Mouse (Mus musculus) B cell, adult 62 days (primary cell): Measurements from ENCODE around the gene Krt9. TPM values are rescaled to one million over a fixed set of nuclear protein-coding genes. Genes with fewer than 3 reads are reported as not detected.

Experiments
- total RNA-seq: library from RNA; stranded (reverse); gene quantifications from 4 replicates; pipeline ENCODE4 v1.2.4, GENCODE M21; 2023

The Krt9 gene
- total RNA-seq: not detected in 4 replicates

DNA sequence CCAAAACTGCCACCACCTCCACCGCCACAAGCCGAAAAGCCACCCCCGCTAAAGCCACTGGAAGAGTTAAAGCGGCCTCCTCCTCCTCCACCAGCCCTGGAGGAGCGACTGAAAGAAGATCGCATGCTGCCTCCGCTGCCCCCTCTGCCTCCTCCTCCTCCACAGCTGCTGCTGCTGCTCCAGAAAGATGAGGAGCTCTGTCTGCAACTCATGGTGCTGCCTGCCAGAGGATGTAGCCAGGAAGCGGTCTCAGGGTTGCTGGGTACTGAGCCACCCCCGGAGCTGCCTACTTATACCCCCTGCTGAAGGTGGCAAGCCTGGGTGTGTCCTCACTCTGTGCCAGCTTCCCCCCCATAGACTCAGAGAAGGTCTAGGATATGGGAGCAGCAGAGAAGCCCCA, at the start of gene Krt9:
TSS of gene Krt9 (minus strand) at position 255 of the 400 bp plus-strand sequence.

DNA sequence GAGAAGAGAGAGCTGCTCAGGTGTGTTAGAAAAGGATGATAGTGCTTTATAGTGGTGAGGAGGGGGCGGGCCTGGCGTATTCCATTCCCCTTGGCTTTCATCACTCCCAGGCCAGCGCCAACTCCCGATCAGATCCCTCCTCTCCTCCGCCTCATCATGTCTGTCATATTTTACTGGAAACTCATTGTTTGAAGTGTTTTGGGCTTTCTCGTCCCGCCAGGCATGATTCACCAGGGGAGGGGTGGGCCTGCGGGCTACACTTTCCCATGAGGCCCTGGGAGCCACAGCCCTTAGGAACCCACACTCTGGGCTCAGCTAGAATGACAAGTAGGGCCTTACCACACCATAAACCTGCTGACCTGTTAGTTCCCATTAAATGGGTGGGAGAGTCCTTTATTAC, 14.5 kb upstream of the Krt9 start, which contains the start of gene Krt14:
TSS of gene Krt14 (minus strand) at position 51 of the 400 bp plus-strand sequence.

GRCm38 (mm10) chr11:100148615-100149330, 44.3 kb downstream of the Krt9 start, which contains the start of gene Krt19:
Gene Krt19, minus strand, starts transcription at chr11:100148665.

Other genes starting within 250 kb of the Krt9 start
- not detected in 4 replicates for gene Krtap9-5, start 244.8 kb downstream of the Krt9 start, total RNA-seq
- gene Krtap29-1, start 214.2 kb downstream of the Krt9 start, total RNA-seq: not detected in 4 replicates
- gene Krtap16-1, start 206.6 kb downstream of the Krt9 start, total RNA-seq: not detected in 4 replicates
- gene Krtap17-1, start 199.3 kb downstream of the Krt9 start, total RNA-seq: not detected in 4 replicates
- not detected in 4 replicates for gene Krt33a, start 177.0 kb downstream of the Krt9 start, total RNA-seq
- not detected in 4 replicates for gene Krt33b, start 163.4 kb downstream of the Krt9 start, total RNA-seq
- gene Krt34, start 151.7 kb downstream of the Krt9 start, total RNA-seq: not detected in 4 replicates
- not detected in 4 replicates for gene Krt31, start 142.7 kb downstream of the Krt9 start, total RNA-seq
- gene Krt32, start 105.0 kb downstream of the Krt9 start, total RNA-seq: not detected in 4 replicates
- gene Krt35, start 97.0 kb downstream of the Krt9 start, total RNA-seq: not detected in 4 replicates
- gene Krt36, start 87.6 kb downstream of the Krt9 start, total RNA-seq: not detected in 4 replicates
- gene Krt13, start 71.7 kb downstream of the Krt9 start, total RNA-seq: not detected in 4 replicates
- gene Krt15, start 57.3 kb downstream of the Krt9 start, total RNA-seq: not detected in 4 replicates
- gene Krt19, start 44.6 kb downstream of the Krt9 start, total RNA-seq: 0.47 TPM in 1 of 4 replicates, not detected in the others
- not detected in 4 replicates for gene Krt14, start 14.3 kb upstream of the Krt9 start, total RNA-seq
- not detected in 4 replicates for gene Krt16, start 55.7 kb upstream of the Krt9 start, total RNA-seq
- not detected in 4 replicates for gene Krt17, start 67.8 kb upstream of the Krt9 start, total RNA-seq
- not detected in 4 replicates for gene Krt42, start 76.6 kb upstream of the Krt9 start, total RNA-seq
- gene Eif1, start 126.6 kb upstream of the Krt9 start, total RNA-seq: 2,416 to 2,657 TPM (median 2,512 TPM) in 4 replicates
- gene Gast, start 141.2 kb upstream of the Krt9 start, total RNA-seq: not detected in 4 replicates
- 2.0 to 2.6 TPM (median 2.2 TPM) in 4 replicates for gene Hap1, start 162.9 kb upstream of the Krt9 start, total RNA-seq
- 16.0 to 25.3 TPM (median 21.5 TPM) in 4 replicates for gene Jup, start 204.5 kb upstream of the Krt9 start, total RNA-seq
- gene P3h4, start 221.6 kb upstream of the Krt9 start, total RNA-seq: not detected in 4 replicates
- gene Fkbp10, start 222.5 kb upstream of the Krt9 start, total RNA-seq: not detected in 4 replicates
- gene Nt5c3b, start 248.6 kb upstream of the Krt9 start, total RNA-seq: 53.2 to 65.6 TPM (median 58.2 TPM) in 4 replicates
- gene Klhl10, start 248.7 kb upstream of the Krt9 start, total RNA-seq: 1.5 to 2.8 TPM (median 2.3 TPM) in 4 replicates